Mouse (Mus musculus) embryonic fibroblast, embryonic 13.5 days (primary cell): ENCODE results near the gene Pde7b.

ENCODE experiments used
- CTCF ChIP-seq: IDR thresholded peaks from 2 replicates; pipeline ENCODE4 v1.5.1; 2011; ENCODE audit warnings: mild to moderate bottlenecking, control low read depth, low read length, moderate library complexity, borderline replicate concordance; ENCODE audit not compliant: insufficient read depth
- POLR2A ChIP-seq: IDR thresholded peaks from 2 replicates; pipeline ENCODE4 v1.6.1; 2011; ENCODE audit warnings: low read depth, mild to moderate bottlenecking, control low read depth, low read length, moderate library complexity

- TF ChIP-seq CTCF = no peak
- TF ChIP-seq POLR2A = no peak
Observed at GRCm38 (mm10) chr10:20739801-20740200, 14.9 kb upstream of the Pde7b start.
